Mouse (Mus musculus) lung, postnatal 10 days (tissue): ENCODE measurements around the gene Ubtd2.

Experiments used
- DNase-seq: peaks from one replicate; pipeline ENCODE4 v3.0.0; 2021

Ubtd2 gene

GRCm38 (mm10) chr11:32521246-32521645 lies 66.1 kb downstream of the Ubtd2 start:
- DNase-seq = no peak

- no peak for DNase-seq
Observed at GRCm38 (mm10) chr11:32524122-32524920, 69.2 kb downstream of the Ubtd2 start.

- DNase-seq = no peak
Observed at GRCm38 (mm10) chr11:32527006-32527405, 71.8 kb downstream of the Ubtd2 start.

- peak; percentile 21 for DNase-seq
Observed at GRCm38 (mm10) chr11:32530151-32530550, 75.0 kb downstream of the Ubtd2 start.

GRCm38 (mm10) chr11:32531871-32532764 lies 76.9 kb downstream of the Ubtd2 start, which contains the start of gene Efcab9:
Efcab9 (minus strand) TSS chr11:32532081.
- DNase-seq = no peak

- DNase-seq = peak; percentile 91
Observed at GRCm38 (mm10) chr11:32532765-32533481, 77.8 kb downstream of the Ubtd2 start, which contains the start of gene Stk10. Stk10 (plus strand) TSS chr11:32533305.

GRCm38 (mm10) chr11:32533482-32534261 lies 78.5 kb downstream of the Ubtd2 start:
- peak; percentile 75 for DNase-seq

GRCm38 (mm10) chr11:32534453-32535075 lies 79.4 kb downstream of the Ubtd2 start:
- DNase-seq = no peak

- DNase-seq = no peak
Observed at GRCm38 (mm10) chr11:32535646-32536045, 80.5 kb downstream of the Ubtd2 start.

GRCm38 (mm10) chr11:32536954-32537353 lies 81.8 kb downstream of the Ubtd2 start:
- DNase-seq = no peak

GRCm38 (mm10) chr11:32538435-32538834 lies 83.3 kb downstream of the Ubtd2 start:
- no peak for DNase-seq

- no peak for DNase-seq
Observed at GRCm38 (mm10) chr11:32538846-32539245, 83.7 kb downstream of the Ubtd2 start.

GRCm38 (mm10) chr11:32539717-32540116 lies 84.5 kb downstream of the Ubtd2 start:
- DNase-seq = no peak

GRCm38 (mm10) chr11:32540463-32540862 lies 85.3 kb downstream of the Ubtd2 start:
- DNase-seq = no peak

- DNase-seq = no peak
Observed at GRCm38 (mm10) chr11:32542181-32542580, 87.0 kb downstream of the Ubtd2 start.

GRCm38 (mm10) chr11:32542687-32543411 lies 87.7 kb downstream of the Ubtd2 start:
- DNase-seq = peak; percentile 62

GRCm38 (mm10) chr11:32544041-32544440 lies 88.9 kb downstream of the Ubtd2 start:
- DNase-seq = no peak

- no peak for DNase-seq
Observed at GRCm38 (mm10) chr11:32544497-32544896, 89.3 kb downstream of the Ubtd2 start.

GRCm38 (mm10) chr11:32545605-32546004 lies 90.4 kb downstream of the Ubtd2 start:
- DNase-seq = no peak

GRCm38 (mm10) chr11:32546483-32546882 lies 91.3 kb downstream of the Ubtd2 start:
- DNase-seq = peak; percentile 65

- DNase-seq = no peak
Observed at GRCm38 (mm10) chr11:32547391-32547947, 92.3 kb downstream of the Ubtd2 start.
